Mouse (Mus musculus) C3H10T1/2 (cell line): ENCODE measurements around the gene Cd300ld2. TPM values are rescaled to one million over a fixed set of nuclear protein-coding genes. Genes with fewer than 3 reads are reported as not detected.

Experiments used
- polyA plus RNA-seq, 2 experiments: library from polyadenylated mRNA; unstranded; fragments of >200 nt; fragmentation: generic; extraction: Trizol; gene quantifications; one replicate each; pipeline ENCODE4 v1.2.1; 2012; ENCODE audit warnings: missing spikeins in 2 of 2

Cd300ld2 gene
- not detected for polyA plus RNA-seq

DNA sequence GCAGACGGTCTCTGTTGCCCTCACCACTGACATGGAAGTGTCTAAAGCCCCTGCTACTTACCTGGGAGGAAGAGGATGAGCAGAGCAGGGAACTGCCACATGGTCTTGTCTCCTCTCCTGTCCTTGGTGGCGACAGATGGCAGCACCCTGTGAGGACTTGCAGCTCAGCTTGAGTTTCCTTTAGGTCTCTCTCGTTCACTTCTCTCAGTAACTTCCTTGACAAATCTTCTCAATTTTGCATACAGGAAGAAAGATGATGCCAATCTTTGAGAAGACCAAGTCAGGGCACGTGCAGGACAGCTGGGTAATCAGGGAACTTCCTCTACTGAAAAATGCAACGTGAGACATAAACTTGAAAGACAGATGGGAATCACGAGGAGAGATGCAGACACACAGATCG is at the start of gene Cd300ld2:
TSS of gene Cd300ld2 (minus strand) at position 101 of the 400 bp plus-strand sequence.

DNA sequence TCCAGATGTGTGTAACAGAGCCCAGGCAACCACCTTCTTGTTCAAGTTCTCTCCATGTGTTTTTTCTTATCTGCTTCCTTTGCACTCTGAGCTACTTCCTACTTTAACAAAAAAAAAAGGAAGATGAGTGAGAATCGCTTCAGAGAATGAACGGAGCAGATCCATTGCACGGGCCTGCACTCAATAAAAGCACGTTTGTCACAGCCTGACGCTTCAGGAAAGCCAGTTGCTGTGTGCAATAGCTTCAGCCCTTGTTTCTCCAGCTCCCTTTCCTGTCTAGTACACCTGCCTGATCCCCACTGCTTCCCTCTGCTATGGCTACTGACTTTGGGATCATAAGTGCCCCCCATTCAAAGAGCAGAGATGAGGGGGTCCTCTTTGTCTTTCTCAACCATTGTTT is 46.1 kb upstream of the Cd300ld2 start, which contains the start of gene Cd300e:
TSS of gene Cd300e (minus strand) at position 101 of the 400 bp plus-strand sequence.

DNA sequence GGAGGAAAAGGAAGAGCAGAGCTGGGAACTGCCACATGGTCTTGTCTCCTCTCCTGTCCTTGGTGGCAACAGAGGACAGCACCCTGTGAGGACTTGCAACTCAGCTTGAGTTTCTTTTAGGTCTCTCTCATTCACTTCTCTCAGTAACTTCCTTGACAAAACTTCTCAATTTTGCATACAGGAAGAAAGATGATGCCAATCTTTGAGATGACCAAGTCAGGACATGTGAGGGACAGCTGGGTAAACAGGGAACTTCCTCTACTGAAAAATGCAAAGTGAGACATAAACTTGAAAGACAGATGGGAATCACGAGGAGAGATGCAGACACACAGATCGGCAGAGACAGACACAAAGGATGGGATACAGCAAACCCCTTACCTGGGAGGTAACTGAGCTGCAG is 32.3 kb upstream of the Cd300ld2 start, which contains the start of gene Cd300ld3:
TSS of gene Cd300ld3 (minus strand) at position 151 of the 400 bp plus-strand sequence.

DNA sequence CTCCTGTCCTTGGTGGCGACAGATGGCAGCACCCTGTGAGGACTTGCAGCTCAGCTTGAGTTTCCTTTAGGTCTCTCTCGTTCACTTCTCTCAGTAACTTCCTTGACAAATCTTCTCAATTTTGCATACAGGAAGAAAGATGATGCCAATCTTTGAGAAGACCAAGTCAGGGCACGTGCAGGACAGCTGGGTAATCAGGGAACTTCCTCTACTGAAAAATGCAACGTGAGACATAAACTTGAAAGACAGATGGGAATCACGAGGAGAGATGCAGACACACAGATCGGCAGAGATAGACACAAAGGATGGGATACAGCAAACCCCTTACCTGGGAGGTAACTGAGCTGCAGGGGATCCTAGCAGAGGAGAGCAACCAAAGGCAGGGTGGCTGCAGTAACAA is 21.7 kb upstream of the Cd300ld2 start, which contains the start of gene Cd300ld5:
TSS of gene Cd300ld5 (minus strand) at position 101 of the 400 bp plus-strand sequence.

DNA sequence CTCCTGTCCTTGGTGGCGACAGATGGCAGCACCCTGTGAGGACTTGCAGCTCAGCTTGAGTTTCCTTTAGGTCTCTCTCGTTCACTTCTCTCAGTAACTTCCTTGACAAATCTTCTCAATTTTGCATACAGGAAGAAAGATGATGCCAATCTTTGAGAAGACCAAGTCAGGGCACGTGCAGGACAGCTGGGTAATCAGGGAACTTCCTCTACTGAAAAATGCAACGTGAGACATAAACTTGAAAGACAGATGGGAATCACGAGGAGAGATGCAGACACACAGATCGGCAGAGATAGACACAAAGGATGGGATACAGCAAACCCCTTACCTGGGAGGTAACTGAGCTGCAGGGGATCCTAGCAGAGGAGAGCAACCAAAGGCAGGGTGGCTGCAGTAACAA is 10.9 kb upstream of the Cd300ld2 start, which contains the start of gene Cd300ld4:
TSS of gene Cd300ld4 (minus strand) at position 101 of the 400 bp plus-strand sequence.

DNA sequence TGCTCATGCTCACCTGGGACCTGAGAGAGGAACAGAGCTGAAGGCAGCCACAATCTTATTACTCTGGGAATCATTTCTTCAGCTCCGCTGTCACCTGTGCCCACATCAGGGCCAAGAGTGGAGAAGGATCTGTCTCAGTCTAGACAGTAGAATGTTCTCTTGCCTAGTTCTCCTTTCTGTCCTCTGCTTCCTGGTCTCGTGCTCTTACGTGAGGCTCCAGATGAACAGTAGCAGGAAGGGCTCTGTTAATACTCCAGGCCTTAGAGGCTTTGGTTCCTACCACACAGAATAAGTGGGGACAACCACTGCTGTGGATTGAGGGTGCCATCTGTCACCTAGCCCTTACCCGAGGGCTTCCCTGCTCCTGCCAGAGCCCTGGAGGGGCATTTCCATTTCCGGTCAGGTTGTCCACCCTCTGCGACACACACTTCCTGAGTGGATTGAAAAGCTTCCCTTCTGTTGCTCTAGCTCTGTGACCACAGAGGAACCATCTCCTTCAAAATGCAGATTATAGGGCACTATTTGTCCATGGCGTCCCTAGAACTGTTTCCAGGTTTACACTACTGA is 14.4 kb downstream of the Cd300ld2 start, which contains the start of gene Cd300c2:
TSS of gene Cd300c2 (minus strand) at position 407 of the 567 bp plus-strand sequence.

DNA sequence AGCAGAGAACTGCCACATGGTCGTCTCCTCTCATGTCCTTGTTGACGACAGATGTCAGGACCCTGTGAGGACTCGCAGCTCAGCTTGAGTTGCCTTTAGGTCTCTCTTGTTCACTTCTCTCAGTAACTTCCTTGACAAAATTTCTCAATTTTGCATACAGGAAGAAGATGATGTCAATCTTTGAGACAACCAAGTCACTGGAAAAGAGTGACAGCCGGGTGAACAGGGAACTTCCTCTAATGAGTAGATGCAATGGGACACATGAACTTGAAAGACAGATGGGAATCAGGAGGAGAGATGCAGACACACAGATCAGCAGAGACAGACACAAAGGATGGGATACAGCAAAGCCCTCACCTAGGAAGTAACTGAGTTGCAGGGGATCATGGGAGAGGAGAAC is 26.2 kb downstream of the Cd300ld2 start, which contains the start of gene Cd300ld:
TSS of gene Cd300ld (minus strand) at position 130 of the 400 bp plus-strand sequence.

DNA sequence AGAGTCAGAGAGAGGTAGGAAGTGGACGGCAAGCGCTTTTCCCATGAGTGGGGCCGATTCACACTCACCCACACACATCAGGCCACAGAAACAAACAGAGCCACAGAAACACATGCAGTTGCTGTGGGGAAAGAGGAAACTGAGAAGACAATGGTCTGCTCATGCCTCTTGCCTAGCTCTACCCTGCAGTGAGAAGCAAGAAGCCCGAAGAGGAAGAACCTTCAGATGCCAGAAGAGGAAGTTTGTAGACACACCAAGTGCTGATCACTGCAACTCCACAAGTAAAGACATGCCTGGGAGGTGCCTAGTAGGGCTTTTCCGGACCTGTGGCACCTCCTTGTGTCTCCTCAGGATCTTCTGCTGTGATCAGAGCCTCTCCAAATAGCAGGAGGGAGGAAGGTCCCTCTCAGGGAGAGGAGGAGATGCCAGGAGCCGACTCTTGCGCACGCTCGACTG is 47.2 kb downstream of the Cd300ld2 start, which contains the start of gene Cd300c:
TSS of gene Cd300c (minus strand) at position 406 of the 456 bp plus-strand sequence.

Other genes with a start within 250 kb of the Cd300ld2 start
- under 1 TPM in 1 of 2 experiments, not detected in 1; 0.70 TPM for gene Btbd17, start 220.2 kb downstream of the Cd300ld2 start, polyA plus RNA-seq
- gene Gpr142, start 217.3 kb downstream of the Cd300ld2 start, polyA plus RNA-seq, result not detected
- not detected for gene Gprc5c, start 165.0 kb downstream of the Cd300ld2 start, polyA plus RNA-seq
- gene Cd300a, start 126.2 kb downstream of the Cd300ld2 start, polyA plus RNA-seq, result not detected
- gene Cd300lb, start 81.8 kb downstream of the Cd300ld2 start, polyA plus RNA-seq, result under 1 TPM; 0.04 to 0.23 TPM
- gene Cd300c, start 47.0 kb downstream of the Cd300ld2 start, polyA plus RNA-seq, result not detected
- gene Cd300ld, start 26.3 kb downstream of the Cd300ld2 start, polyA plus RNA-seq, result not detected
- gene Cd300c2, start 14.3 kb downstream of the Cd300ld2 start, polyA plus RNA-seq, result not detected
- not detected for gene Cd300ld4, start 10.8 kb upstream of the Cd300ld2 start, polyA plus RNA-seq
- gene Cd300ld5, start 21.6 kb upstream of the Cd300ld2 start, polyA plus RNA-seq, result not detected
- not detected for gene Cd300ld3, start 32.2 kb upstream of the Cd300ld2 start, polyA plus RNA-seq
- gene Cd300e, start 46.0 kb upstream of the Cd300ld2 start, polyA plus RNA-seq, result not detected
- gene Rab37, start 75.2 kb upstream of the Cd300ld2 start, polyA plus RNA-seq, result under 1 TPM; 0.01 to 0.07 TPM
- not detected for gene Cd300lf, start 117.8 kb upstream of the Cd300ld2 start, polyA plus RNA-seq
- gene Slc9a3r1, start 147.1 kb upstream of the Cd300ld2 start, polyA plus RNA-seq, result 10 to 100 TPM; 13.5 to 58.4 TPM
- 1 to 10 TPM; 3.2 to 9.7 TPM for gene Tmem104, start 171.3 kb upstream of the Cd300ld2 start, polyA plus RNA-seq
- gene Nat9, start 171.7 kb upstream of the Cd300ld2 start, polyA plus RNA-seq, result 10 to 100 TPM; 19.1 to 27.4 TPM